Mouse (Mus musculus): ENCODE measurements at regions not wholly inside any gene's neighbourhood (a gene's known extent, or its start where the extent isn't known, plus 50 kb on each side); places are given as distances from the start of the nearest gene placed in this dataset.

DNA sequence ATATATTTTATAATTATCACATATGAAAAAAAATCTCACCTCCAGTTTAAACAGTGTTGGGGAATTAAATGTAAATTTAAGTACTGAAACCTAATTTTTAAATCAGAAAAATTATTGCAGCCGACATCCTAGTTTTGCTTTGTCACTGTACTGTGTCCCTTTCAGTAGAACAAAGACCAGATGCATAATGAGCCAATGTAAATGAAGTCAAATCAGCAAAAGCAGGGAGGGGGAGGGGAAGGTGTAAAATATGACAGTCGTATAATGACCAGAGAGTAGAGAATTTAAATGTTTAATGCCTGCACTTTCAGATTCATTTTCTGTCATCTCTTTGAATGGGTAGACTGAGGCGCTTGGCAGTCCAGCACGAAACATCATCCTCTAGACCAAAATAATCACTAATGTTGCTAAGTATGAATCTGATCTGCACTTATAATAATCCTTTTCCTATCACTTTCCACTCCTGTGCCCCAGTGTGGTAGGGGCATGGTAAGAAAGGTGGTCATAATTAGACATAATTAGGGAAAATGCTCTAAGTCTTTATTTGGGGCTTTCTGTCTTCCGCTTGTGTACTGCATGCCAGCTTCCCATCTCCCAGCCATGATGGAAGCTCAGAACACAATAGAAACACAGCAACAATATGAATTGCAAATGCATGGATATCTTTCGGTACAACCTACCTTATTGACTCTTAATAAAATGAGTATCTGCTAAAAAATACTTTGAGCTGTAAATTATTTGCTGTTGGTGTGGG, 356.0 kb upstream of the Tmem161b start:
- TF ChIP-seq POLR2A (IDR thresholded peaks at IDR 0.05; ENCODE audit: low read depth, low read length) (no peak), CTCF (conservative IDR thresholded peaks at IDR 0.05; ENCODE audit: insufficient read depth, insufficient read length, low read depth, low read length) (no peak)
